Mouse (Mus musculus): ENCODE results near the gene Fam210b. TPM values are rescaled to one million over a fixed set of nuclear protein-coding genes. Genes with fewer than 3 reads are reported as not detected.

The Fam210b gene
- polyA plus RNA-seq, 1 experiment from 2014 or later = 32.2 TPM

GRCm38 (mm10) chr2:172384715-172385114 is 39.4 kb downstream of the Fam210b start:
- 94% methylated on average over 3 of the region's 3 CpGs for WGBS
- no peak overlapping the region for H3K9ac ChIP-seq (ENCODE audit: low read length)
- H3K9me3 ChIP-seq (ENCODE audit: control insufficient read depth, low read length) = no peaks in the 10 kb centered on the region
- no peak for ATAC-seq (ENCODE audit: low FRiP score)
- no peaks in the 10 kb centered on the region for H3K27me3 ChIP-seq (ENCODE audit: control insufficient read depth, insufficient read depth, low read length)
- H3K4me1 ChIP-seq (ENCODE audit: control insufficient read depth, insufficient read depth, low read length) = no peaks in the 10 kb centered on the region
- no peak for DNase-seq (ENCODE audit: low spot score, missing footprints)
- no peak overlapping the region for H3K27ac ChIP-seq (ENCODE audit: low read depth, low read length)
- no peak overlapping the region for H3K4me2 ChIP-seq
- H3K36me3 ChIP-seq (ENCODE audit: control insufficient read depth, insufficient read depth, low read length) = peaks cover 18% of the 10 kb centered on the region
- H3K4me3 ChIP-seq (ENCODE audit: low read depth, low read length) = no peak overlapping the region

GRCm38 (mm10) chr2:172390341-172390740 is 45.0 kb downstream of the Fam210b start:
- Histone ChIP-seq H3K9ac (ENCODE audit: low read length) (no peak overlapping the region), H3K27ac (ENCODE audit: low read depth, low read length) (no peak overlapping the region), H3K27me3 (ENCODE audit: control insufficient read depth, insufficient read depth, low read length) (no peaks in the 10 kb centered on the region), H3K4me2 (no peak overlapping the region), H3K4me1 (ENCODE audit: control insufficient read depth, insufficient read depth, low read length) (no peaks in the 10 kb centered on the region), H3K9me3 (ENCODE audit: control insufficient read depth, low read length) (no peaks in the 10 kb centered on the region), H3K4me3 (ENCODE audit: low read depth, low read length) (no peak overlapping the region), H3K36me3 (ENCODE audit: control insufficient read depth, insufficient read depth, low read length) (no peaks in the 10 kb centered on the region)
- WGBS = 50% methylated on average over 6 of the region's 6 CpGs
- DNase-seq (ENCODE audit: low spot score, missing footprints) (no peak), ATAC-seq (ENCODE audit: low FRiP score) (no peak)

- Histone ChIP-seq H3K27ac (ENCODE audit: low read depth, low read length) (no peak overlapping the region), H3K4me2 (no peak overlapping the region), H3K9me3 (ENCODE audit: control insufficient read depth, low read length) (no peaks in the 10 kb centered on the region), H3K27me3 (ENCODE audit: control insufficient read depth, insufficient read depth, low read length) (no peaks in the 10 kb centered on the region), H3K36me3 (ENCODE audit: control insufficient read depth, insufficient read depth, low read length) (no peaks in the 10 kb centered on the region), H3K4me1 (ENCODE audit: control insufficient read depth, insufficient read depth, low read length) (no peaks in the 10 kb centered on the region), H3K9ac (ENCODE audit: low read length) (no peak overlapping the region), H3K4me3 (ENCODE audit: low read depth, low read length) (no peak overlapping the region)
- peak; percentile 31 for DNase-seq (ENCODE audit: low spot score, missing footprints)
- no peak for ATAC-seq (ENCODE audit: low FRiP score)
- WGBS = 83% methylated on average over 10 of the region's 10 CpGs
Observed at GRCm38 (mm10) chr2:172392041-172392521, 46.7 kb downstream of the Fam210b start.

- no peaks in the 10 kb centered on the region for H3K36me3 ChIP-seq (ENCODE audit: control insufficient read depth, insufficient read depth, low read length)
- H3K9ac ChIP-seq (ENCODE audit: low read length) = no peak within 1 kb of the TSS
- H3K4me3 ChIP-seq (ENCODE audit: low read depth, low read length) = no peak within 1 kb of the TSS
- DNase-seq (ENCODE audit: low spot score, missing footprints) = peak; percentile 53
- no peaks in the 10 kb centered on the region for H3K9me3 ChIP-seq (ENCODE audit: control insufficient read depth, low read length)
- ATAC-seq (ENCODE audit: low FRiP score) = no peak
- H3K27ac ChIP-seq (ENCODE audit: low read depth, low read length) = no peak within 1 kb of the TSS
- no peaks in the 10 kb centered on the region for H3K27me3 ChIP-seq (ENCODE audit: control insufficient read depth, insufficient read depth, low read length)
- no peak within 1 kb of the TSS for H3K4me2 ChIP-seq
- no peaks in the 10 kb centered on the region for H3K4me1 ChIP-seq (ENCODE audit: control insufficient read depth, insufficient read depth, low read length)
- whole genome bisulfite sequencing = 46% methylated on average over 13 of the region's 13 CpGs
Observed at GRCm38 (mm10) chr2:172393391-172394051, 48.2 kb downstream of the Fam210b start, which contains the start of gene Cass4. Gene Cass4 (plus strand): TSS chr2:172393794.

- DNase-seq (ENCODE audit: low spot score, missing footprints) = no peak
- Histone ChIP-seq H3K36me3 (ENCODE audit: control insufficient read depth, insufficient read depth, low read length) (no peaks in the 10 kb centered on the region), H3K4me3 (ENCODE audit: low read depth, low read length) (no peak overlapping the region), H3K4me1 (ENCODE audit: control insufficient read depth, insufficient read depth, low read length) (no peaks in the 10 kb centered on the region), H3K9me3 (ENCODE audit: control insufficient read depth, low read length) (no peaks in the 10 kb centered on the region), H3K9ac (ENCODE audit: low read length) (no peak overlapping the region), H3K27ac (ENCODE audit: low read depth, low read length) (no peak overlapping the region), H3K4me2 (no peak overlapping the region), H3K27me3 (ENCODE audit: control insufficient read depth, insufficient read depth, low read length) (no peaks in the 10 kb centered on the region)
- WGBS = 76% methylated on average over 2 of the region's 2 CpGs
- no peak for ATAC-seq (ENCODE audit: low FRiP score)
Observed at GRCm38 (mm10) chr2:172394052-172394392, 48.7 kb downstream of the Fam210b start.

- DNase-seq (ENCODE audit: low spot score, missing footprints) (peak; percentile 71), ATAC-seq (ENCODE audit: low FRiP score) (no peak)
- H3K4me3 ChIP-seq (ENCODE audit: low read depth, low read length) = no peak overlapping the region
- H3K36me3 ChIP-seq (ENCODE audit: control insufficient read depth, insufficient read depth, low read length) = no peaks in the 10 kb centered on the region
- H3K27ac ChIP-seq (ENCODE audit: low read depth, low read length) = no peak overlapping the region
- 81% methylated on average over 4 of the region's 4 CpGs for WGBS
- no peak overlapping the region for H3K4me2 ChIP-seq
- no peaks in the 10 kb centered on the region for H3K4me1 ChIP-seq (ENCODE audit: control insufficient read depth, insufficient read depth, low read length)
- no peak overlapping the region for H3K9ac ChIP-seq (ENCODE audit: low read length)
- no peaks in the 10 kb centered on the region for H3K27me3 ChIP-seq (ENCODE audit: control insufficient read depth, insufficient read depth, low read length)
- no peaks in the 10 kb centered on the region for H3K9me3 ChIP-seq (ENCODE audit: control insufficient read depth, low read length)
Observed at GRCm38 (mm10) chr2:172394671-172395070, 49.3 kb downstream of the Fam210b start.

GRCm38 (mm10) chr2:172395961-172396360 is 50.6 kb downstream of the Fam210b start:
- H3K9ac ChIP-seq (ENCODE audit: low read length) = no peak overlapping the region
- no peak overlapping the region for H3K27ac ChIP-seq (ENCODE audit: low read depth, low read length)
- peak; percentile 27; the same call in 1 of the 2 replicates for ATAC-seq (ENCODE audit: low FRiP score)
- H3K4me2 ChIP-seq = no peak overlapping the region
- H3K27me3 ChIP-seq (ENCODE audit: control insufficient read depth, insufficient read depth, low read length) = no peaks in the 10 kb centered on the region
- H3K9me3 ChIP-seq (ENCODE audit: control insufficient read depth, low read length) = no peaks in the 10 kb centered on the region
- DNase-seq (ENCODE audit: low spot score, missing footprints) = peak; percentile 70
- H3K36me3 ChIP-seq (ENCODE audit: control insufficient read depth, insufficient read depth, low read length) = no peaks in the 10 kb centered on the region
- H3K4me3 ChIP-seq (ENCODE audit: low read depth, low read length) = no peak overlapping the region
- H3K4me1 ChIP-seq (ENCODE audit: control insufficient read depth, insufficient read depth, low read length) = 0 out of 2 replicates have a peak, but pooled peaks cover 2% of the 10 kb centered on the region
- WGBS = 49% methylated on average over 9 of the region's 9 CpGs

- 0 out of 2 replicates have a peak, but pooled peaks have one; percentile 42 for ATAC-seq (ENCODE audit: low FRiP score)
- no peaks in the 10 kb centered on the region for H3K9me3 ChIP-seq (ENCODE audit: control insufficient read depth, low read length)
- DNase-seq (ENCODE audit: low spot score, missing footprints) = no peak
- H3K27ac ChIP-seq (ENCODE audit: low read depth, low read length) = no peak overlapping the region
- H3K27me3 ChIP-seq (ENCODE audit: control insufficient read depth, insufficient read depth, low read length) = no peaks in the 10 kb centered on the region
- no peak overlapping the region for H3K4me2 ChIP-seq
- no peak overlapping the region for H3K4me3 ChIP-seq (ENCODE audit: low read depth, low read length)
- H3K4me1 ChIP-seq (ENCODE audit: control insufficient read depth, insufficient read depth, low read length) = 0 out of 2 replicates have a peak, but pooled peaks cover 2% of the 10 kb centered on the region
- no peak overlapping the region for H3K9ac ChIP-seq (ENCODE audit: low read length)
- WGBS = 51% methylated on average over 9 of the region's 9 CpGs
- no peaks in the 10 kb centered on the region for H3K36me3 ChIP-seq (ENCODE audit: control insufficient read depth, insufficient read depth, low read length)
Observed at GRCm38 (mm10) chr2:172399901-172400300, 54.5 kb downstream of the Fam210b start.

- no peak overlapping the region for H3K4me3 ChIP-seq (ENCODE audit: low read depth, low read length)
- no peaks in the 10 kb centered on the region for H3K36me3 ChIP-seq (ENCODE audit: control insufficient read depth, insufficient read depth, low read length)
- no peak for ATAC-seq (ENCODE audit: low FRiP score)
- H3K27me3 ChIP-seq (ENCODE audit: control insufficient read depth, insufficient read depth, low read length) = no peaks in the 10 kb centered on the region
- no peak overlapping the region for H3K27ac ChIP-seq (ENCODE audit: low read depth, low read length)
- no peak overlapping the region for H3K4me2 ChIP-seq
- DNase-seq (ENCODE audit: low spot score, missing footprints) = no peak
- no peaks in the 10 kb centered on the region for H3K9me3 ChIP-seq (ENCODE audit: control insufficient read depth, low read length)
- 0 out of 2 replicates have a peak, but pooled peaks cover 2% of the 10 kb centered on the region for H3K4me1 ChIP-seq (ENCODE audit: control insufficient read depth, insufficient read depth, low read length)
- WGBS = 78% methylated on average over 13 of the region's 13 CpGs
- no peak overlapping the region for H3K9ac ChIP-seq (ENCODE audit: low read length)
Observed at GRCm38 (mm10) chr2:172401116-172401825, 55.9 kb downstream of the Fam210b start.

Data from midbrain, embryonic 11.5 days (tissue).